Mouse (Mus musculus) adrenal gland, postnatal 14 days (tissue): Measurements from ENCODE around the gene Nek4. TPM values are rescaled to one million over a fixed set of nuclear protein-coding genes. Genes with fewer than 3 reads are reported as not detected.
A peak's percentile ranks its signal among the peaks of the same experiment; 100 is the strongest.

ENCODE experiments used
- DNase-seq: peaks from one replicate; pipeline ENCODE4 v3.0.0; 2021; ENCODE audit warnings: mixed read lengths
- long read RNA-seq, 2 experiments: library from polyadenylated mRNA; stranded (forward); transcript quantifications; one replicate each; pipeline ENCODE4 v2.0.0; 2021
- total RNA-seq: library from RNA; stranded (reverse); gene quantifications from 2 replicates; pipeline ENCODE4 v1.2.3, GENCODE M21; 2021

The Nek4 gene
- total RNA-seq = 9.4 and 12.0 TPM in 2 replicates
- long read RNA-seq, experiment 1, full-length matches to known transcripts = 13 of 19 reads
- long read RNA-seq, experiment 1, partial matches to known transcripts = 5 of 19 reads
- long read RNA-seq, experiment 1, other reads (novel, unspliced or antisense) = 1 of 19 reads
- long read RNA-seq, experiment 2, full-length matches to known transcripts = 8 of 11 reads
- long read RNA-seq, experiment 2, partial matches to known transcripts = 2 of 11 reads
- long read RNA-seq, experiment 2, other reads (novel, unspliced or antisense) = 1 of 11 reads

GRCm38 (mm10) chr14:30951154-30951825 lies at the start of gene Nek4:
Gene Nek4, plus strand, starts transcription at chr14:30951377.
- DNase-seq = peak; percentile 98

GRCm38 (mm10) chr14:30902628-30903027 lies 48.5 kb upstream of the Nek4 start:
- no peak for DNase-seq

GRCm38 (mm10) chr14:30903036-30903435 lies 48.1 kb upstream of the Nek4 start:
- DNase-seq = no peak

GRCm38 (mm10) chr14:30904307-30904706 lies 46.9 kb upstream of the Nek4 start:
- DNase-seq = no peak

- no peak for DNase-seq
Measured at GRCm38 (mm10) chr14:30906001-30906400, 45.2 kb upstream of the Nek4 start.

- DNase-seq = no peak
Measured at GRCm38 (mm10) chr14:30907814-30908265, 43.3 kb upstream of the Nek4 start.

- no peak for DNase-seq
Measured at GRCm38 (mm10) chr14:30911141-30911540, 40.0 kb upstream of the Nek4 start.

- DNase-seq = no peak
Measured at GRCm38 (mm10) chr14:30912641-30913040, 38.5 kb upstream of the Nek4 start.

- peak; percentile 53 for DNase-seq
Measured at GRCm38 (mm10) chr14:30913404-30913803, 37.8 kb upstream of the Nek4 start.

GRCm38 (mm10) chr14:30916516-30916915 lies 34.7 kb upstream of the Nek4 start:
- no peak for DNase-seq

GRCm38 (mm10) chr14:30922053-30922670 lies 29.0 kb upstream of the Nek4 start:
- no peak for DNase-seq

GRCm38 (mm10) chr14:30923375-30924105 lies 27.6 kb upstream of the Nek4 start, which contains the start of gene Itih3:
Gene Itih3, minus strand, starts transcription at chr14:30923760.
- DNase-seq = no peak

- no peak for DNase-seq
Measured at GRCm38 (mm10) chr14:30925492-30925891, 25.7 kb upstream of the Nek4 start.

- DNase-seq = peak; percentile 63
Measured at GRCm38 (mm10) chr14:30930386-30930785, 20.8 kb upstream of the Nek4 start.

GRCm38 (mm10) chr14:30933351-30933750 lies 17.8 kb upstream of the Nek4 start:
- DNase-seq = peak; percentile 63

- no peak for DNase-seq
Measured at GRCm38 (mm10) chr14:30942254-30942653, 8.9 kb upstream of the Nek4 start.

GRCm38 (mm10) chr14:30943038-30943437 lies 8.1 kb upstream of the Nek4 start, which contains the start of gene Itih1:
Gene Itih1, minus strand, starts transcription at chr14:30943289.
- no peak for DNase-seq

GRCm38 (mm10) chr14:30943860-30944674 lies 7.1 kb upstream of the Nek4 start:
- peak; percentile 83 for DNase-seq

GRCm38 (mm10) chr14:30944745-30945144 lies 6.4 kb upstream of the Nek4 start:
- no peak for DNase-seq

GRCm38 (mm10) chr14:30949986-30950385 lies 1.2 kb upstream of the Nek4 start:
- DNase-seq = no peak

GRCm38 (mm10) chr14:30958517-30958916 lies 7.3 kb downstream of the Nek4 start:
- no peak for DNase-seq

GRCm38 (mm10) chr14:30959031-30959430 lies 7.9 kb downstream of the Nek4 start:
- no peak for DNase-seq
